In the genomic region with DNA sequence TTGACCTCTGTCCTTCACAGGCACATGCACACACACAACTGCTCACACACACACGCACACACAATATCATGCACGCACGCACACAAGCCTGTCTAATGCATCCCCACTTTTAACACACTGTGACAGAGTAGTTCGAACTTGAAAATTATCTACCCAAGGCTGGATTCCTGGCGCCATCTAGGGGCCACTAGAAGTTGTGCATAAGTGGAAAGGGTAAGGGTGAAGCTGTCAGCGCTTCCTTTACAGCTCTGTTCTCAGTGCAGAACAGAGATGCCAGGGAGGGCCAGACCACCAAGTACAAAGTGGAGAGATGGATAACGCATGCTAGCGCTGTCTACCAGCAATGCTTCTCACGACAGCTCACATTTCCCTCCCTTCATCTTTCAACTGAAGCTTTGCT, we compare ENCODE assay signal across 9 mouse cellular contexts. TPM values are rescaled to one million over a fixed set of nuclear protein-coding genes. Genes with fewer than 3 reads are reported as not detected.
DNase-seq lines count a peak whose midpoint lies in the region; ATAC-seq and TF ChIP-seq lines count a peak whose summit lies in the region.
"Had no signal": no experiment of that assay in that cellular context is flagged by ENCODE, and none has a peak within 500 bp of the region (broad histone marks: within the 10 kb centered on the region; RNA-seq: fewer than 3 reads in every experiment).

No protein-coding gene starts in this region.

- dilution Hi-C loops in CH12.LX (cut with MboI; ENCODE audit: extremely low pct_ligation_motif_present, extremely low pct_unique_long_range_greater_than_20kb, low sequenced_read_pairs), result no loop called here

- peaks cover 2% of the 10 kb centered on the region; the same call in 1 of the 2 replicates for H3K4me1 ChIP-seq in heart, adult 2 months (ENCODE audit: control insufficient read depth, insufficient read depth, low read length)
- H3K4me1 ChIP-seq in heart, embryonic 12.5 days (replicated peaks), result peaks cover 12% of the 10 kb centered on the region
- H3K4me1 ChIP-seq in CH12.LX (ENCODE audit: control insufficient read depth in 1 of 2, insufficient read depth in 2 of 2), result peaks cover 3 to 47% of the 10 kb centered on the region in 2 experiments; a peak in 3 of 4 replicates
- H3K4me1 ChIP-seq in forebrain, embryonic 16.5 days (replicated peaks; ENCODE audit: control insufficient read depth, insufficient read depth, low read length), result no peaks in the 10 kb centered on the region
- no peaks in the 10 kb centered on the region for H3K4me1 ChIP-seq in midbrain, embryonic 10.5 days
- H3K4me1 ChIP-seq: limb, embryonic 12.5 days had no signal

- in situ Hi-C loops in CH12.LX (cut with MboI; ENCODE audit: low pct_ligation_motif_present, low pct_unique_long_range_greater_than_20kb, low sequenced_read_pairs), result loop anchor here (5.0 kb wide), 1 partner anchor 376 kb away; no protein-coding TSS in a partner anchor

- DNase-seq in heart, adult 2 months, result peak; percentile 23 to 45
- DNase-seq in CH12.LX (ENCODE audit: extremely low read depth), result peak; percentile 66
- peak; percentile 16 for DNase-seq in large intestine, adult 2 months (ENCODE audit: low read depth, low spot score)
- peak; percentile 49 for DNase-seq in midbrain, embryonic 10.5 days (ENCODE audit: low spot score)
- peak; percentile 44 to 61 for DNase-seq in spleen, postnatal 36 days (ENCODE audit: low spot score in 2 of 2)

- peak; percentile 83 for TF ChIP-seq RAD21 in CH12.LX (IDR thresholded peaks at IDR 0.05; ENCODE audit: low read depth, low read length)

- no peaks in the 10 kb centered on the region for H3K79me2 ChIP-seq in heart, adult 2 months (replicated peaks; ENCODE audit: control insufficient read depth, insufficient read depth, low read length)
- no peaks in the 10 kb centered on the region for H3K79me2 ChIP-seq in CH12.LX (replicated peaks; ENCODE audit: control insufficient read depth, extremely low read depth, insufficient read depth, poor library complexity, severe bottlenecking)

- 45% methylated on average over 9 of the region's 9 CpGs for WGBS in heart, adult 2 months
- WGBS in heart, embryonic 12.5 days, result 36% methylated on average over 9 of the region's 9 CpGs
- 30% methylated on average over 9 of the region's 9 CpGs for WGBS in forebrain, embryonic 16.5 days
- 34% methylated on average over 9 of the region's 9 CpGs for WGBS in large intestine, adult 2 months
- 46% methylated on average over 9 of the region's 9 CpGs for WGBS in midbrain, embryonic 10.5 days

- H3K36me3 ChIP-seq in heart, adult 2 months (ENCODE audit: control insufficient read depth, insufficient read depth, low read length), result no peaks in the 10 kb centered on the region; the same call in 1 of the 2 replicates
- peaks cover 7% of the 10 kb centered on the region; the same call in 1 of the 2 replicates for H3K36me3 ChIP-seq in heart, embryonic 12.5 days
- H3K36me3 ChIP-seq in CH12.LX (replicated peaks in 1 of 2; ENCODE audit: control insufficient read depth in 1 of 2, insufficient read depth in 1 of 2, low read length in 1 of 2), result peaks cover 86 to 98% of the 10 kb centered on the region in 2 experiments
- no peaks in the 10 kb centered on the region for H3K36me3 ChIP-seq in forebrain, embryonic 16.5 days (ENCODE audit: control insufficient read depth, insufficient read depth)
- H3K36me3 ChIP-seq in midbrain, embryonic 10.5 days, result no peaks in the 10 kb centered on the region
- H3K36me3 ChIP-seq: limb, embryonic 12.5 days had no signal

- no peaks in the 10 kb centered on the region for H3K27me3 ChIP-seq in heart, adult 2 months (ENCODE audit: control insufficient read depth, insufficient read depth, low read length)
- no peaks in the 10 kb centered on the region for H3K27me3 ChIP-seq in heart, embryonic 12.5 days (replicated peaks)
- no peaks in the 10 kb centered on the region for H3K27me3 ChIP-seq in CH12.LX (replicated peaks)
- H3K27me3 ChIP-seq in forebrain, embryonic 16.5 days (replicated peaks; ENCODE audit: control insufficient read depth, insufficient read depth, low read length), result no peaks in the 10 kb centered on the region
- H3K27me3 ChIP-seq in midbrain, embryonic 10.5 days (ENCODE audit: low read depth, poor library complexity, severe bottlenecking), result no peaks in the 10 kb centered on the region
- H3K27me3 ChIP-seq: limb, embryonic 12.5 days had no signal

- ATAC-seq in heart, embryonic 12.5 days (ENCODE audit: insufficient number of reproducible peaks, low FRiP score), result no peak
- 0 out of 2 replicates have a peak, but pooled peaks have one; percentile 46 for ATAC-seq in cerebellum, adult (ENCODE audit: insufficient number of reproducible peaks, low FRiP score, low TSS enrichment)
- ATAC-seq in forebrain, embryonic 16.5 days, result peak; percentile 50; the same call in 1 of the 2 replicates

- H3K4me3 ChIP-seq in heart, adult 2 months, result no peak overlapping the region
- H3K4me3 ChIP-seq in heart, embryonic 12.5 days, result no peak overlapping the region
- no peak overlapping the region for H3K4me3 ChIP-seq in CH12.LX (replicated peaks in 1 of 3; ENCODE audit: low read depth in 2 of 3, low read length in 2 of 3, poor library complexity in 1 of 3)
- no peak overlapping the region for H3K4me3 ChIP-seq in forebrain, embryonic 16.5 days (replicated peaks; ENCODE audit: low read length)
- no peak overlapping the region for H3K4me3 ChIP-seq in midbrain, embryonic 10.5 days
- H3K4me3 ChIP-seq: limb, embryonic 12.5 days had no signal

- no peak overlapping the region for H3K9ac ChIP-seq in heart, adult 2 months (ENCODE audit: low read depth, low read length)
- H3K9ac ChIP-seq in heart, embryonic 12.5 days, result no peak overlapping the region
- H3K9ac ChIP-seq in CH12.LX (ENCODE audit: insufficient read depth, low read depth), result no peak overlapping the region
- no peak overlapping the region for H3K9ac ChIP-seq in forebrain, embryonic 16.5 days (replicated peaks; ENCODE audit: low read depth, low read length)
- H3K9ac ChIP-seq: limb, embryonic 12.5 days had no signal

- intact Hi-C loops in heart, adult 2 months (cut with DNase I), result loop anchor here (1.0 to 5.0 kb wide), 3 partner anchors 96 to 791 kb away; a partner anchor contains a TSS

- H3K9me3 ChIP-seq in heart, embryonic 12.5 days (replicated peaks), result no peaks in the 10 kb centered on the region
- H3K9me3 ChIP-seq in CH12.LX (replicated peaks; ENCODE audit: low read length), result no peaks in the 10 kb centered on the region
- H3K9me3 ChIP-seq in forebrain, embryonic 16.5 days (ENCODE audit: control insufficient read depth, low read length), result no peaks in the 10 kb centered on the region
- H3K9me3 ChIP-seq in midbrain, embryonic 10.5 days (replicated peaks), result no peaks in the 10 kb centered on the region
- H3K9me3 ChIP-seq: limb, embryonic 12.5 days had no signal

- no peak for TF ChIP-seq EP300 in heart, adult 2 months (IDR thresholded peaks at IDR 0.05; ENCODE audit: insufficient read depth, low read depth, low read length)
- no peak for TF ChIP-seq EP300 in CH12.LX (IDR thresholded peaks at IDR 0.05; ENCODE audit: low read length)

- no peak overlapping the region for H3K4me2 ChIP-seq in heart, embryonic 12.5 days
- H3K4me2 ChIP-seq in CH12.LX (ENCODE audit: insufficient read depth, low read depth, poor library complexity, severe bottlenecking), result no peak overlapping the region
- no peak overlapping the region for H3K4me2 ChIP-seq in forebrain, embryonic 16.5 days (ENCODE audit: low read length)
- H3K4me2 ChIP-seq: limb, embryonic 12.5 days had no signal

- TF ChIP-seq POLR2A in heart, adult 2 months (IDR thresholded peaks at IDR 0.05; ENCODE audit: insufficient read depth, low read depth, low read length), result no peak
- TF ChIP-seq POLR2A in CH12.LX (IDR thresholded peaks at IDR 0.05; ENCODE audit: low read depth, low read length), result no peak; the same call in none of the 2 replicates

- no peak overlapping the region for H3K27ac ChIP-seq in heart, adult 2 months
- no peak overlapping the region for H3K27ac ChIP-seq in heart, embryonic 12.5 days (ENCODE audit: poor library complexity, severe bottlenecking)
- no peak overlapping the region for H3K27ac ChIP-seq in CH12.LX (ENCODE audit: insufficient read depth, low read depth)
- H3K27ac ChIP-seq in forebrain, embryonic 16.5 days (ENCODE audit: low read length), result no peak overlapping the region
- H3K27ac ChIP-seq in midbrain, embryonic 10.5 days (replicated peaks), result no peak overlapping the region
- H3K27ac ChIP-seq: limb, embryonic 12.5 days had no signal

- peak; percentile 78 for TF ChIP-seq CTCF in heart, adult 2 months (IDR thresholded peaks at IDR 0.05)
- peak; percentile 54 to 83 for TF ChIP-seq CTCF in CH12.LX (conservative IDR thresholded peaks at IDR 0.05 in 1 of 2, IDR thresholded peaks at IDR 0.05 in 1 of 2; ENCODE audit: low read depth in 2 of 2, low read length in 2 of 2)

TF ChIP-seq in CH12.LX, 34 proteins besides CTCF, POLR2A, EP300 and RAD21:
- TF ChIP-seq CHD2 (IDR thresholded peaks at IDR 0.05; ENCODE audit: low read length) (no peak), NELFE (IDR thresholded peaks at IDR 0.05; ENCODE audit: low read depth, low read length) (0 out of 2 replicates have a peak, but pooled peaks have one; percentile 32), POLR2AphosphoS2 (IDR thresholded peaks at IDR 0.05; ENCODE audit: low read depth, low read length) (peak; percentile 26; the same call in 1 of the 2 replicates), ZC3H11A (IDR thresholded peaks at IDR 0.05; ENCODE audit: low read depth, low read length) (peak; percentile 31), SMC3 (IDR thresholded peaks at IDR 0.05; ENCODE audit: low read depth, low read length) (peak; percentile 68), MAZ (IDR thresholded peaks at IDR 0.05; ENCODE audit: low read depth, low read length) (no peak)

RNA-seq across cellular contexts. Expression of a gene that starts 45.6 kb away (rescaled TPM):
- 10 to 100 TPM; 16.0 to 17.6 TPM for total RNA-seq in heart, adult 2 months (2021)
- 14.0 and 19.7 TPM in 2 replicates for polyA plus RNA-seq in heart, adult 2 months (2012; rRNA removed)
- polyA plus RNA-seq in heart, embryonic 12.5 days (2016; fragmentation: Nextera tagmentation; extraction: Ambion mirVana), result 8.7 and 8.8 TPM in 2 replicates
- total RNA-seq in CH12.LX (2012; rRNA removed) (151 and 163 TPM in 2 replicates), CH12.LX (2014; rRNA removed) (108 and 117 TPM in 2 replicates)
- 171 and 185 TPM in 2 replicates for polyA plus RNA-seq in CH12.LX (2012; ENCODE audit: insufficient read length, low read depth)
- 1.3 TPM in 2 replicates for polyA plus RNA-seq in forebrain, embryonic 16.5 days (2015; fragmentation: Nextera tagmentation; extraction: Ambion mirVana)
- polyA plus RNA-seq in large intestine, adult 2 months (2012; rRNA removed), result 16.9 and 20.0 TPM in 2 replicates
- 2.3 and 3.0 TPM in 2 replicates for polyA plus RNA-seq in midbrain, embryonic 10.5 days (2016; fragmentation: Nextera tagmentation; extraction: Ambion mirVana)

Comparison
In these comparisons a context has a peak if more than half of its experiments do, and no peak if none do; other contexts are left out.
1. DNase-seq: peak in every context shown above with its lines; median percentile 66 in CH12.LX; 52 in spleen, postnatal 36 days; 49 in midbrain, embryonic 10.5 days; 34 in heart, adult 2 months; 16 in large intestine, adult 2 months.